Mouse (Mus musculus) embryonic facial prominence, embryonic 11.5 days (tissue): ENCODE data around the gene Il23a. TPM values are rescaled to one million over a fixed set of nuclear protein-coding genes. Genes with fewer than 3 reads are reported as not detected.

Source experiments
- ATAC-seq: fragments of 200-750 bp; cut with Nextera tagmentation; replicated peaks from 2 replicates; pipeline ENCODE4 v1.8.0; 2017; ENCODE audit warnings: low read depth; ENCODE audit not compliant: insufficient number of reproducible peaks, low FRiP score, low TSS enrichment
- DNase-seq: peaks from one replicate; pipeline ENCODE4 v3.0.0-alpha.2; 2015; ENCODE audit warnings: low spot score
- H3K27ac ChIP-seq: fragments of 300-500 bp; sonication (generic); replicated peaks from 2 replicates; pipeline ENCODE4 v1.5.1; 2014; ENCODE audit warnings: mild to moderate bottlenecking, low read depth, low read length, control low read depth
- H3K27me3 ChIP-seq: fragments of 300-500 bp; sonication (generic); 2 replicates; pipeline ENCODE4 v1.6.1; 2014; ENCODE audit warnings: mild to moderate bottlenecking, low read length, moderate library complexity, mixed read lengths; ENCODE audit not compliant: control insufficient read depth, insufficient read depth
- H3K36me3 ChIP-seq: fragments of 300-500 bp; sonication (generic); replicated peaks from 2 replicates; pipeline ENCODE4 v1.6.1; 2014; ENCODE audit warnings: low read depth, mild to moderate bottlenecking, low read length, moderate library complexity, mixed read lengths; ENCODE audit not compliant: control insufficient read depth, insufficient read depth
- H3K4me1 ChIP-seq: fragments of 300-500 bp; sonication (generic); 2 replicates; pipeline ENCODE4 v1.6.1; 2014; ENCODE audit warnings: low read length, mixed read lengths; ENCODE audit not compliant: control insufficient read depth, insufficient read depth
- H3K4me2 ChIP-seq: fragments of 300-500 bp; sonication (generic); 2 replicates; pipeline ENCODE4 v1.6.1; 2014; ENCODE audit warnings: low read depth, mild to moderate bottlenecking, control low read depth, low read length, moderate library complexity
- H3K4me3 ChIP-seq: fragments of 300-500 bp; sonication (generic); 2 replicates; pipeline ENCODE4 v1.5.1; 2014; ENCODE audit warnings: low read depth, low read length, control low read depth
- H3K9ac ChIP-seq: fragments of 300-500 bp; sonication (generic); replicated peaks from 2 replicates; pipeline ENCODE4 v1.6.1; 2014; ENCODE audit warnings: mild to moderate bottlenecking, control low read depth, low read length
- H3K9me3 ChIP-seq: fragments of 300-500 bp; sonication (generic); replicated peaks from 2 replicates; pipeline ENCODE4 v1.6.1; 2016; ENCODE audit warnings: mild to moderate bottlenecking, low read length, inconsistent platforms, mixed read lengths; ENCODE audit not compliant: control insufficient read depth
- WGBS: fragments of 180-500 bp; shearing (Covaris S2); extraction: QIAGEN DNeasy Blood & Tissue Kit; methylation state at CpG from one replicate; pipeline ENCODE4 v1.1.7; 2014; 5-methylcytosine and 5-hydroxymethylcytosine counted together
- polyA plus RNA-seq: library from polyadenylated mRNA; unstranded; fragments of >200 nt; fragmentation: Nextera tagmentation; extraction: Ambion mirVana; gene quantifications from 2 replicates; pipeline ENCODE4 v1.2.1, GENCODE M21; 2014

The Il23a gene
- polyA plus RNA-seq, 1 experiment from 2014 or later: not detected

DNA sequence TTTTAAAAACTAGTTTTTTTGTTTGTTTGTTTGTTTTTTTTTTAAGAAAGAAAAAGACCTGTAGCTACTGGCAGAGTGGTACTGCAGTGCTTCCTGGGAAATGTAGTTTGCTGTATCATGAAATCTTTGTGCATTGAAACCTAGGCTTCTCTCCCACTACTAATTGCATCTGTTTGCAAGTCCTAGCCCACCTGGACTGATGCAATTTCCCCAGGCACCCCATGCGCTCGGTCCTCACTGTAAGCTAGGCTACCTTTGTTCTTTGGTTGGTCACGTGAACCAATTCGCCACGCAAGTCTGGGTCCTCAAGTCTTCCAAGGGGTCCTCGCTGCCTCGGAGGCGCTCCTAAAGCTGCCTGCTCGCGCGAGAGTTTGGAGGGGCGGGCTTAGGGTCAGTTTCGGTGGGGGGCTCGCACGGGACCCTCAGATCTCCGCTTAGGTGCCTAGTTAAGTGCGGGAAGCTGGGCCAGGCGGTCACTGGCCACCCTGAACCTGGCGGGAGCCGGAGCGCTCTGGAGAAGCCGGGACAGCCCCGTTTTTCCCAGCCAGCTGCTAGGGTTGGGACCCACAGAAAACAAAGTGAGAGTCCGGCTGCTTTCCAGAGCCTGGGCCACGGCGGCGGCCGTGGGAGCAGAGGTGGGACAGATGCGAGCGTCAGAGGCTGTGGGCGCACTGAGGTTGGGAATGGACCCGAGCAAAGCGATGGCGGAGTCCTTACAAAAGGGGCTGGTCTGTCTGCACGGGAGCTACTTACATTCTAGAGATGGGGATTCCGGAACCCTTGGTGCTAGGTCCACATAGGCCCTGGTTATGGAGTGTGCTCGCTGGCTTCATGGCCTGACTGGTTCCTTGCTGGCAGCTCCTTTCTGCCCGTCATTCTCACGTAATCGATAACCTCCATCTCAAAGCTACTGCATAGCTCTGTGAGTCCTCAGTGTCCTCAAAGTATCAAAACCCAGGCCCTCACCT, 23.9 kb upstream of the Il23a start, which contains the start of gene Cnpy2:
Gene Cnpy2 (plus strand): TSS at position 319 of the 968 bp plus-strand sequence.
- Histone ChIP-seq H3K4me3 (peak within 1 kb of the TSS; percentile 89), H3K36me3 (peaks cover 19% of the 10 kb centered on the region), H3K4me2 (peak within 1 kb of the TSS; percentile 69), H3K4me1 (no peaks in the 10 kb centered on the region), H3K9me3 (no peaks in the 10 kb centered on the region), H3K27ac (peak within 1 kb of the TSS; percentile 95), H3K9ac (peak within 1 kb of the TSS; percentile 98), H3K27me3 (no peaks in the 10 kb centered on the region)
- DNase-seq: peak; percentile 99
- WGBS: under 1% methylated on average over 40 of the region's 40 CpGs
- peak; percentile 96 for ATAC-seq

DNA sequence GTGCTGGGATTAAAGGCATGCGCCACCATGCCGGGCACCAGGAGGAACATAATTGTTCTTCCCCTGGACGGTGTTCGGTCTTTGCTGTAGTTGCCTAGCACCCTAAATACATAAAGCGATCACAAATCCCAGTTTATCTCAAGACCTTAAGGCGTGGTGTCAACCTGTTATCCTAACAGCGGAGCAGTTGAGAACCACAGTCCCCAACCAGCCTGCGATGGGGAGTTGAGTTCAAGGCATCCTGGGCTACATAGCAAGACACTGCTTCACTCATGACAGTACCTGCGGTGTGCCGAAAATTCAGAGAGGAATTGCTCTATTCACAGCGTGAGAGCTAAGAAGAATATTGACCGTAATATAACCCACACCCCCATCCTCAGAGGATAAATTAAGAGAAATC, 23.1 kb upstream of the Il23a start:
- H3K27me3 ChIP-seq: no peaks in the 10 kb centered on the region
- H3K4me3 ChIP-seq: peak overlapping the region; percentile 89
- peaks cover 15% of the 10 kb centered on the region for H3K36me3 ChIP-seq
- ATAC-seq (no peak), DNase-seq (no peak)
- peak overlapping the region; percentile 54 for H3K9ac ChIP-seq
- WGBS: 65% methylated on average over 12 of the region's 12 CpGs
- no peaks in the 10 kb centered on the region for H3K9me3 ChIP-seq
- no peak overlapping the region for H3K27ac ChIP-seq
- peak overlapping the region; percentile 69 for H3K4me2 ChIP-seq
- H3K4me1 ChIP-seq: no peaks in the 10 kb centered on the region

DNA sequence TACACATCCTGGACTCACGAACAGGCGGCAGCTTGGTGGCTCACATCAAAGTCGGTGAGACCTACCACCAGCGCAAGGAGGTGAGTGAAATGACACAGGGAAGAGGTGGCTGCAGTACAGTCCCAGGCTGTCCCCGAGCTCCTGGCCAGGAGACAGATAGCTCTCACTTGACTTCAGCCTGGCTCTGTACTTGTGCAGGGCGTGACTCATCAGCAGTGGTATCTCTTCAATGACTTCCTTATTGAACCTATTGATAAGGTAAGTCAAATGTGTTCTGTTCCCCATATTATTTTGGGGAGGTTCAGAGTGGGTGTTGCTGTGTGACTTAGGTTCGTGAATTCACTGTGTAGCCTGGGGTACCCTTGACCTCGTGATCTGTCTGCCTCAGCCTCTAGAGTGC, 17.0 kb upstream of the Il23a start:
- Histone ChIP-seq H3K36me3 (peaks cover 10% of the 10 kb centered on the region), H3K9me3 (no peaks in the 10 kb centered on the region), H3K27ac (no peak overlapping the region), H3K9ac (no peak overlapping the region), H3K4me3 (no peak overlapping the region), H3K4me1 (no peaks in the 10 kb centered on the region), H3K4me2 (no peak overlapping the region), H3K27me3 (no peaks in the 10 kb centered on the region)
- 93% methylated on average over 8 of the region's 8 CpGs for WGBS
- no peak for DNase-seq
- no peak for ATAC-seq

DNA sequence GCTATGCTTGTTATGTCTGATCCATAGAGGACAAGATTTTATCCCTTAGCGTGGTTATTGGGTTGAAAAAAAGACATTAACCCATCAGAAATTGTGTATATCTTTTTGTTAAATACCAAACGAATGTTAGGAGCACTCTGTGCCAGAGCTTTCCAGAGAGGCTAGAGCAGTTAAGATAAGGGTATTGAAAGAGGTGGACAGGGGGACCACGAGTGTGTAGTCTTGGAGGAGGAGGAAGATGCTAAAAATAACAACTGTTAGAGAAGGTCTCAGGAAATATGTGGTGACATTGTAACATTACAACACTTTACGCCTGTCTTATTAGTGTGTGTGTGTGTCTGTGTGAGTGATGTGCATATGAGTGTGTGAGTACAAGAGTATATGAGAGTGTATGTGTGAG, 12.3 kb upstream of the Il23a start:
- WGBS: 87% methylated on average over 4 of the region's 4 CpGs
- ATAC-seq: no peak
- Histone ChIP-seq H3K4me3 (no peak overlapping the region), H3K36me3 (peaks cover 3% of the 10 kb centered on the region), H3K4me2 (no peak overlapping the region), H3K9me3 (no peaks in the 10 kb centered on the region), H3K27ac (no peak overlapping the region), H3K9ac (no peak overlapping the region), H3K27me3 (no peaks in the 10 kb centered on the region), H3K4me1 (no peaks in the 10 kb centered on the region)
- DNase-seq: no peak

DNA sequence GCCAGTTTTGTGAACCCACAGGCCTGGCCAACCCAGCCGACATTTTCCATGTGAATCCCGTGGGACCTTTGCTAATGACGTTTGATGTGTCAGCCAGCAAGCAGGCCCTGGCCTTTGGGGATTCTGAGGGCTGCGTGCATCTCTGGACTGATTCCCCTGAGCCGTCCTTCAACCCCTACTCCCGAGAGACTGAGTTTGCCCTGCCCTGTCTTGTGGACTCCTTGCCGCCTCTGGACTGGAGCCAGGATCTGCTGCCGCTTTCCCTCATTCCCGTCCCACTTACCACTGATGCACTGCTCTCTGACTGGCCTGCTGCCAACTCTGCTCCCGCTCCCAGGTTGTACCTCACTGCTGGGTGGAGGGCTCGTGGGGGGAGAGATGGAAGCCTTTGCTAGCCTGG, 11.6 kb upstream of the Il23a start:
- ATAC-seq (no peak), DNase-seq (no peak)
- Histone ChIP-seq H3K27me3 (no peaks in the 10 kb centered on the region), H3K9ac (no peak overlapping the region), H3K9me3 (no peaks in the 10 kb centered on the region), H3K27ac (no peak overlapping the region), H3K36me3 (peaks cover 3% of the 10 kb centered on the region), H3K4me1 (no peaks in the 10 kb centered on the region), H3K4me3 (no peak overlapping the region), H3K4me2 (no peak overlapping the region)
- 88% methylated on average over 11 of the region's 11 CpGs for WGBS

DNA sequence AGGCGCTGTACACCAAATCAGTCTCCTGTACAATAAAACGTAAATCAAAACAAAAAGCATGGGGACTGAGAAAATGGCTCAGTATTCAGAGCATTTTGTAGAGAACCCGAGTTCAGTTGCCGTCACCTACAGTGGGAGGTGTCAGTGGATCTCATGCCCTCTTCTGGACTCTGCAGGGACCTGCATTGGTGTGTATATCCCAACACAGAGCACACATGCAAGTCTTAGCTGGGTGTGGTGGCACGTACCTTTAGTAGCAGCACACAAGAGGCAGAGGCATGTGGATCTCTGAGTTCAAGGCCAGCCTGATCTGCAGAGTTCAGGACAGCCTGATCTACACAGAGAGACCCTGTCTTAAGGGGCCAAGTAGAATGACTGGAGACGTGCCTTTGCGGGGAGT, 11.1 kb upstream of the Il23a start:
- 89% methylated on average over 7 of the region's 7 CpGs for WGBS
- ATAC-seq (no peak), DNase-seq (no peak)
- Histone ChIP-seq H3K27ac (no peak overlapping the region), H3K4me1 (no peaks in the 10 kb centered on the region), H3K36me3 (peaks cover 3% of the 10 kb centered on the region), H3K9me3 (no peaks in the 10 kb centered on the region), H3K4me3 (no peak overlapping the region), H3K9ac (no peak overlapping the region), H3K4me2 (no peak overlapping the region), H3K27me3 (no peaks in the 10 kb centered on the region)

DNA sequence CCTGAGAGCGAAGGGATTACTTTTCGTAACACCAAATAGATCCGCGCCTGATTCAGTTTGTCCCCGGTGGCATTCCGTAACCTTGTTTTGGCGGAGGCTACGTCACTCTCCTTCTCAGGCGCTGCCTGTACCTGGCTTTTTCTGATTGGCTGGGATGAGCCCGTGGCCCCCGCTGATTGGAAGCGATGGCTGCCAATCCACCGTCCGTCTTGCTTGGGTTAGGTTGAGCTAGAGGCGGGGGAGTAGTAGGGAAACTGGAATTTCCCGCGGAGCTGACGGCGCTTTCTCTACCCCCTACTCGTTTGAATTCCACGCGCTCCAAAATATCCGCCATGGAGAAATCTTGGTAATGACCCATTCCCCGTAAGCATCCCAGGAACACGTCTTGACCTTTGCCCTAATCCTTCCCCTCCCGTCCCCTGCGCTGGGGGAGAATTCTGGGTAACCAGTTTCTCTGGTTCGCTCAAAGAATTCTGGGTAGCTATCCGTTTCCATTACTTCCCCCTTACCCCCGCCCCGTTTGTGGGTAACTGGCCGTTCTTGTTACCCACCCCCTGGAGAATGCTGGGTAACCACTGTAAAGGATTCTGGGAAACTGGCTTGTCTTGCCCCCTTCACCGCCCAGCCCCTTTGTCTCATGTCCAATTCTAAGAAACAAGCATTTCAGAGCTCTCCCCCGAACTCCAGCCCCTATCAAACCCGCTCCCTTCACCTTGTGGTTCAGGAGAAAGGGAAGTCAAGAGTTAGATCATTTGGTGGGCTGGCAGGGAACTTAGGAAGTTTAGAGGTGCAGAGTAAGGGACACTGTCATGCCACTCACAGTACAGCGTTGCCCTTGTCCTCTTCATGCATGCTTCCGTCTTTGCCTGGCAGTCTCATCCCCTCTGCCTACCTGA, 4.8 kb upstream of the Il23a start, which contains the start of gene Pan2:
Gene Pan2 (plus strand): TSS at position 210 of the 896 bp plus-strand sequence.
- Histone ChIP-seq H3K4me2 (peak within 1 kb of the TSS; percentile 79), H3K27me3 (no peaks in the 10 kb centered on the region), H3K4me3 (peak within 1 kb of the TSS; percentile 60), H3K9me3 (no peaks in the 10 kb centered on the region), H3K27ac (peak within 1 kb of the TSS; percentile 80), H3K4me1 (peaks cover 9% of the 10 kb centered on the region), H3K36me3 (no peaks in the 10 kb centered on the region), H3K9ac (peak within 1 kb of the TSS; percentile 92)
- DNase-seq (peak; percentile 99), ATAC-seq (peak; percentile 98)
- WGBS: 2% methylated on average over 37 of the region's 37 CpGs
